Mouse (Mus musculus): Measurements from ENCODE around the gene Atad3a. TPM values are rescaled to one million over a fixed set of nuclear protein-coding genes. Genes with fewer than 3 reads are reported as not detected.
A peak's percentile ranks its signal among the peaks of the same experiment; 100 is the strongest.
"Not testable (repeated sequence)": the region's sequence is repeated elsewhere in the genome, so short reads cannot be mapped to it uniquely, and the experiment has no call there.

The Atad3a gene
- 44.5 and 48.4 TPM in 2 replicates for polyA plus RNA-seq (2012; rRNA removed)

GRCm38 (mm10) chr4:155760613-155761355 is at the start of gene Atad3a:
Gene Atad3a, minus strand, starts transcription at chr4:155761093.
- DNase-seq = peak; percentile 97
- peak within 1 kb of the TSS; percentile 84 for H3K4me3 ChIP-seq (replicated peaks; ENCODE audit: extremely low read depth, low read depth, low read length)
- TF ChIP-seq POLR2A (IDR thresholded peaks at IDR 0.05; ENCODE audit: borderline replicate concordance, extremely low read depth, low read depth, low read length) = peak; percentile 72; the same call in 1 of the 2 replicates
- TF ChIP-seq CTCF (IDR thresholded peaks at IDR 0.05; ENCODE audit: insufficient read depth, low read length) = no peak
- H3K4me1 ChIP-seq (ENCODE audit: control insufficient read depth, insufficient read depth, low read length) = peaks cover 9% of the 10 kb centered on the region
- WGBS = under 1% methylated on average over 68 of the region's 68 CpGs

- Histone ChIP-seq H3K4me1 (ENCODE audit: control insufficient read depth, insufficient read depth, low read length) (peaks cover 5% of the 10 kb centered on the region), H3K4me3 (replicated peaks; ENCODE audit: extremely low read depth, low read depth, low read length) (no peak overlapping the region)
- no peak for DNase-seq
- WGBS = 93% methylated on average over 3 of the region's 3 CpGs
- no peak for TF ChIP-seq POLR2A (IDR thresholded peaks at IDR 0.05; ENCODE audit: borderline replicate concordance, extremely low read depth, low read depth, low read length)
Observed at GRCm38 (mm10) chr4:155807841-155808240, 46.9 kb upstream of the Atad3a start.

- under 1% methylated on average over 58 of the region's 58 CpGs for WGBS
- TF ChIP-seq POLR2A (IDR thresholded peaks at IDR 0.05; ENCODE audit: borderline replicate concordance, extremely low read depth, low read depth, low read length) (peak; percentile 90), CTCF (IDR thresholded peaks at IDR 0.05; ENCODE audit: insufficient read depth, low read length) (no peak)
- peak overlapping the region; percentile 80 for H3K4me3 ChIP-seq (replicated peaks; ENCODE audit: extremely low read depth, low read depth, low read length)
- H3K4me1 ChIP-seq (ENCODE audit: control insufficient read depth, insufficient read depth, low read length) = peaks cover 7% of the 10 kb centered on the region
- DNase-seq = peak; percentile 96
Observed at GRCm38 (mm10) chr4:155803340-155804041, 42.6 kb upstream of the Atad3a start.

GRCm38 (mm10) chr4:155802741-155803339 is 41.9 kb upstream of the Atad3a start, which contains the start of gene Mrpl20:
Gene Mrpl20, plus strand, starts transcription at chr4:155802878.
- peak within 1 kb of the TSS; percentile 80 for H3K4me3 ChIP-seq (replicated peaks; ENCODE audit: extremely low read depth, low read depth, low read length)
- TF ChIP-seq CTCF (IDR thresholded peaks at IDR 0.05; ENCODE audit: insufficient read depth, low read length) = 0 out of 2 replicates have a peak, but pooled peaks have one; percentile 9
- TF ChIP-seq POLR2A (IDR thresholded peaks at IDR 0.05; ENCODE audit: borderline replicate concordance, extremely low read depth, low read depth, low read length) = no peak
- WGBS = 8% methylated on average over 12 of the region's 12 CpGs
- DNase-seq = no peak
- peaks cover 7% of the 10 kb centered on the region for H3K4me1 ChIP-seq (ENCODE audit: control insufficient read depth, insufficient read depth, low read length)

- H3K4me1 ChIP-seq (ENCODE audit: control insufficient read depth, insufficient read depth, low read length) = peaks cover 7% of the 10 kb centered on the region
- no peak for DNase-seq
- TF ChIP-seq CTCF (IDR thresholded peaks at IDR 0.05; ENCODE audit: insufficient read depth, low read length) (no peak), POLR2A (IDR thresholded peaks at IDR 0.05; ENCODE audit: borderline replicate concordance, extremely low read depth, low read depth, low read length) (no peak)
- WGBS = 100% methylated on average over 1 of the region's 1 CpGs
- no peak overlapping the region for H3K4me3 ChIP-seq (replicated peaks; ENCODE audit: extremely low read depth, low read depth, low read length)
Observed at GRCm38 (mm10) chr4:155802075-155802474, 41.2 kb upstream of the Atad3a start.

- no peak overlapping the region for H3K4me3 ChIP-seq (replicated peaks; ENCODE audit: extremely low read depth, low read depth, low read length)
- no peaks in the 10 kb centered on the region for H3K4me1 ChIP-seq (ENCODE audit: control insufficient read depth, insufficient read depth, low read length)
- no peak for DNase-seq
- no peak for TF ChIP-seq POLR2A (IDR thresholded peaks at IDR 0.05; ENCODE audit: borderline replicate concordance, extremely low read depth, low read depth, low read length)
- no peak for TF ChIP-seq CTCF (IDR thresholded peaks at IDR 0.05; ENCODE audit: insufficient read depth, low read length)
- WGBS = 46% methylated on average over 2 of the region's 2 CpGs
Observed at GRCm38 (mm10) chr4:155793730-155794129, 32.8 kb upstream of the Atad3a start.

- Histone ChIP-seq H3K4me1 (ENCODE audit: control insufficient read depth, insufficient read depth, low read length) (no peaks in the 10 kb centered on the region), H3K4me3 (replicated peaks; ENCODE audit: extremely low read depth, low read depth, low read length) (no peak overlapping the region)
- no peak for TF ChIP-seq CTCF (IDR thresholded peaks at IDR 0.05; ENCODE audit: insufficient read depth, low read length)
- no peak for TF ChIP-seq POLR2A (IDR thresholded peaks at IDR 0.05; ENCODE audit: borderline replicate concordance, extremely low read depth, low read depth, low read length)
- DNase-seq = no peak
- 78% methylated on average over 24 of the region's 24 CpGs for WGBS
Observed at GRCm38 (mm10) chr4:155791240-155791933, 30.5 kb upstream of the Atad3a start.

- Histone ChIP-seq H3K4me1 (ENCODE audit: control insufficient read depth, insufficient read depth, low read length) (no peaks in the 10 kb centered on the region), H3K4me3 (replicated peaks; ENCODE audit: extremely low read depth, low read depth, low read length) (no peak overlapping the region)
- TF ChIP-seq POLR2A (IDR thresholded peaks at IDR 0.05; ENCODE audit: borderline replicate concordance, extremely low read depth, low read depth, low read length) = no peak
- no peak for TF ChIP-seq CTCF (IDR thresholded peaks at IDR 0.05; ENCODE audit: insufficient read depth, low read length)
- no peak for DNase-seq
- WGBS = 47% methylated on average over 3 of the region's 3 CpGs
Observed at GRCm38 (mm10) chr4:155790650-155791161, 29.8 kb upstream of the Atad3a start.

- TF ChIP-seq POLR2A (IDR thresholded peaks at IDR 0.05; ENCODE audit: borderline replicate concordance, extremely low read depth, low read depth, low read length) (no peak), CTCF (IDR thresholded peaks at IDR 0.05; ENCODE audit: insufficient read depth, low read length) (no peak)
- no peak for DNase-seq
- Histone ChIP-seq H3K4me3 (replicated peaks; ENCODE audit: extremely low read depth, low read depth, low read length) (no peak within 1 kb of the TSS), H3K4me1 (ENCODE audit: control insufficient read depth, insufficient read depth, low read length) (no peaks in the 10 kb centered on the region)
- WGBS = 77% methylated on average over 3 of the region's 3 CpGs
Observed at GRCm38 (mm10) chr4:155790021-155790489, 29.2 kb upstream of the Atad3a start, which contains the start of gene Ankrd65. Gene Ankrd65, plus strand, starts transcription at chr4:155790439.

- not testable (repeated sequence) for DNase-seq; H3K4me1 ChIP-seq (ENCODE audit: control insufficient read depth, insufficient read depth, low read length); H3K4me3 ChIP-seq (replicated peaks; ENCODE audit: extremely low read depth, low read depth, low read length)
- 77% methylated on average over 4 of the region's 4 CpGs for WGBS
Observed at GRCm38 (mm10) chr4:155788833-155789232, 27.9 kb upstream of the Atad3a start.
